Mouse (Mus musculus): ENCODE data around the gene Cnih3. TPM values are rescaled to one million over a fixed set of nuclear protein-coding genes. Genes with fewer than 3 reads are reported as not detected.
A peak's percentile ranks its signal among the peaks of the same experiment; 100 is the strongest.

Cnih3 gene
- polyA plus RNA-seq, 1 experiment, result 0.09 TPM

DNA sequence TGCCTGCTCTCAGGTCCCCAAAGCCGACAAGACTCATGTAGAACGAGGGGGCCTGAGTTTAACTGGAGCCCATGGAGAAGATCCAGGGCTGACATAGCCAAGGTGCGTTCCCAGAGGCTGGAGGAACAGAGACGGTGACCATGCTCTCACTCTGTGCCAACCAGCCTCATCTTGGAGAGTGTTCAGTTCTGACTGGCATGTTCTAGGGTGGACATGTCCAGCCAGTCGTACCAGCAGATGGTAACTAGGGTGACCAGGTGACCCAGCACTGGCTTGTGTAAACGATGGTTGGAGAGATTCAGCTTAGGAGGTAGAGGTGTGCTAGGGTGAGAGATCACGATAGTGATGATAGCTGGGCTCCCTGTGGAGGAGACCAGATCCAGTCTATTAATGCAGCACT lies 50.6 kb downstream of the Cnih3 start:
- DNase-seq (ENCODE audit: low read depth), result no peak

DNA sequence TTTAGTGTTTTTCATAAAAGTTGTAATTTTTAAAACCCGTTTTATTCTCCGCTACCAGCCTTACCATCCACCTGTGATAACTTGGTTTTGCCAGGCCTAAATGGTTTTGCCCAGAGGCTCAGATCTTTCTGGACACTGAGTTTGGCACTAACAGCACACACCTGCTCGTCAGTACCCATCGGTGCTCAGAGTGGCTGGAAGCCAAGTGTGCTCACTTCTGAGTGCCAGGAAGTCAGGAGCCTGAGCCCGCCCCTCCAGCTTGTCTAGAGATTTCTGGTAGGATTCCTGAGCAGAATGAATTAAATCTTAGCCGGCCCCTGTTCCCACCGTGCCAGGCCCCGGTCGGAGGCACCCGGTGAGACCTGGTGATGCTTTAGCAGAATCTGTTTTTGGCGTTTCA lies 54.9 kb downstream of the Cnih3 start:
- DNase-seq (ENCODE audit: low read depth), result no peak

DNA sequence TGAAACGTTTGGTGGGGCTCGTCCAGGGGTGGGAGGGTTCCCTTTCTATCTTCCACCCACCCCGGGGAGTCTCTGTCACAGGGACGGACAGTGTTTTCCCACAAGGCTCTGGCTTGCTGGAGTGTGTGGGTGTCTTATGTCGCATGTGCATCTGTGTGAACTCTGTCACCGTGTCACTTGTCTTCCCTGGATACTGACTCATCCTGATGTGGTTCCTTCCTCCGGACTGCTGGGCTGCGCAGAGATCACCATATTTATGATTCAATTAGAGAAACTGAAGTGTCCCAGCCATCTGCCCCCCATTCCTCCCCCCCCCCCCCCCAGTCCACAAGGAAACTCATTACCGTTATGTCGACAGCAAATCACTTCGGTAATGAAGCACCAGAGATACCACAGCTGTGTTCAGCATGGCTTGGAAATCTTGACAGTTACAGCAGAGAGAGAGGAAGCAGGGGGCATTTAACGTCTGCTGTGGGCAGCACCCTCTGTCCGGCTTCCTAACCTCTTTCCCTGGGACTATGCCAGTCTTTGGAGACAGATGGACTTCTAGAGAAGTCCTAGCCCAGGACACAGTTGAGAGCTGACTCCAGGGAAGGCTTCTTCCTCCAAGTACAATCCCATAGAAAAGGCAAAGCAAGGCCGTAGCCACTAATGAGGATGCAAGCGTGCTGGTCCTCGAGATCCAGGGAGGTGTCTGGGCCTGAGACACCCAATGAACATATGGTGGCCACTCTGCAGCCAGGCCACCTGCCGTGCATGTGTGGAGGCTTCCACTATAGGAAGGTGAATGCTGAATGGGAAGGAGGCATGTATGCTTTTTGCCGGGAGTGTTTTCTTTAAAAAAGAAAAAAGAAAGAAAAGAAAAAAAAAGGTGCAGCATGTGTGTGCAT lies 55.9 kb downstream of the Cnih3 start:
- DNase-seq (ENCODE audit: low read depth), result no peak

- no peak for DNase-seq (ENCODE audit: low read depth)
Observed at GRCm38 (mm10) chr1:181409693-181410092, 57.3 kb downstream of the Cnih3 start.

- DNase-seq (ENCODE audit: low read depth), result no peak
Observed at GRCm38 (mm10) chr1:181410647-181411254, 58.3 kb downstream of the Cnih3 start.

- no peak for DNase-seq (ENCODE audit: low read depth)
Observed at GRCm38 (mm10) chr1:181414985-181415384, 62.6 kb downstream of the Cnih3 start.

DNA sequence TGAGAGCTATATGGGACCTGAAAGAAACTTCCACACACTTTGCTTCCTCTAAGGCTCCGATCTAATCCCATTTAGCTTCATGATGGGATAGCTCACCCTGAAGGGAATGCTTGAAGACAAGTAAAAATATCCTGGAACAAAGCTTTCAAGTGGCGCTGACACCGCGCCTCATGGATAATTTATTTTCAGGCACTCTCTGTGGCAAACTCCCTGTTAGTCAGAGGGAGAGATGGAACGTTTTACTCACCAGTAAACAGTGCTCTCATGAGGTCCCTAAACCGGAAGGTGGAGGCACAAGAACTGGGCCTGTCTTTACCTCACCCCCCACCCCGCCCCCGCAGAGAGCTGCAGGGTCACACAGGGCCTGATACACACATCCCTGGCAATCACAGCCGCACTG lies 64.4 kb downstream of the Cnih3 start:
- DNase-seq (ENCODE audit: low read depth), result no peak

- DNase-seq (ENCODE audit: low read depth), result no peak
Observed at GRCm38 (mm10) chr1:181417937-181418523, 65.6 kb downstream of the Cnih3 start.

DNA sequence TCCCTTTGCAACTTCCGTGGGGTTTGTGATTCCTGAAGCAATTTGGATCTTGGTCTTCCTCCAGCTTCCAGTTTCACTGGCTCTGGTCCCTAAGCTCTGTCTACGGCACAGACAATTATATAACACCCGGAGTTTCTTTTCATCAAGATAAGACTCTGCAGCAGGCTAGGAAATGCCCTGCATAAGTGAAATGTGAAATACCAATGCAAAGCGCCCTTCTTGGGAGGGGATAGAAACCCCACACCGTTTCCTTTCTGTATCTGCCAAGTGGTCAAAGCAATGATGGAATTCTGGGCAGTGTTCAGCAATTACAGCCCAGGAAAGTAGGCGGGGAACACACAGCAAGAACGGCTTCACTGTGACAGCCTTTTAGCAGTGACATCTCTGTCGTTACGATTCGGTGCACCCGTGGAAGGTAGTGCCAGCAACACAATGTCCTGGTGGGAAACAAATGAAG lies 67.7 kb downstream of the Cnih3 start:
- no peak for DNase-seq (ENCODE audit: low read depth)

GRCm38 (mm10) chr1:181422796-181423195 lies 70.4 kb downstream of the Cnih3 start:
- DNase-seq (ENCODE audit: low read depth), result no peak

DNA sequence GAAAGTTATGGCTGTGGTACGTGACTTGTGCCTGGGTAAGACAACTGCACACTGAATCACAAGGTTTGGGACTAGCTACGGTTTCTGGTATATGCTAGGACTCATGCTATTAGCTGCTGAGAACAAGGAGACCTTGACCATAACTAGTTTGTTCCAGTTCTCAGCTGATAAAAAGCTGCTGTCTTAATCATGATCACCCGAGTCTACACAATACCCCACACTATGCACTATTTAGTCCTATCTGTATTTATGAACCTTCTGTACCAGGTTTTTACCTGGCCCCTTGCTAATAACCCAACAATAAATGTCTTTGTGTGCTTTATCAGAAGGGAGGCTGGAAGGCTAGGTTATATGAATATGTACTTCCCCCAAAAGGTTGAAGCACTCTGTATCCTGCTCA lies 72.5 kb downstream of the Cnih3 start:
- DNase-seq (ENCODE audit: low read depth), result no peak

DNA sequence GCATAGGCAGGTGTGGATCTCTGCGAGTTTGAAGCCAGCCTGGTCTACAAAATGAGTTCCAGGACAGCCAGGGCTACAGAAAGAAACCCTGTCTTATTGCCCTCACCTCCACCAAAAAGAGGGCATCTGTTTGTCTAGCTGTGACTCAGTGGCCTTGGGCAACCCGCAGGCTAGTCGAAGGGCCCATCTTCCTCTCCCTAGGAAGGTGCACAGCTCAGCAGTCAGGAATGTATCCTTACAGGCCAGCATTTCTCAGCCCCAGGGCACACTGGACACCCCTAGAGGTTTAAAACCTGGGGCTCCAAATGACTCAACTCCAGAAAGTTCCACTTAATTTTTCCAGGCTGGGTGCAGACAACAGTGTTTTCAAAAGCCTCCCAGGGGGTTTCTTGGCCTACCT lies 73.0 kb downstream of the Cnih3 start:
- no peak for DNase-seq (ENCODE audit: low read depth)

DNA sequence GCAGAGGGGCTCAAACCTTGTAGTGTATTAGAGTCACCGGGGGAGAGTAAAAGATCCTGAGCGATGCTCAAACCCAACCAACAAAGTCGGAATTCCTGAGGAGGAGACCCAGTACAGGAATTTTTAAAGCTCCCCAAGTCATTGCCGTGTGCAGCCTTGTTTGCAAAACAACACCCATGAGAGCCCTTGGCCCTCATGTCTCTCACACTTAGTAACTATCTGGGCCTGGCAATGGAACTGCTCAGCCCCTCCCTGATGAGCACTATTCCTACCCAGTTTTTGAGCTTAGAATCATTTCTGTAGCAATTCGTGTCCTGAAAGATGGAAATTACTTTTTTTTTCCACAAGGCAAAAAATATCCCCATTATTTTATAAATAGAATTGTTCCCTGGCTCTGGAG lies 74.0 kb downstream of the Cnih3 start:
- no peak for DNase-seq (ENCODE audit: low read depth)

GRCm38 (mm10) chr1:181433263-181433662 lies 80.8 kb downstream of the Cnih3 start:
- no peak for DNase-seq (ENCODE audit: low read depth)

- DNase-seq (ENCODE audit: low read depth), result no peak
Observed at GRCm38 (mm10) chr1:181435414-181435813, 83.0 kb downstream of the Cnih3 start.

DNA sequence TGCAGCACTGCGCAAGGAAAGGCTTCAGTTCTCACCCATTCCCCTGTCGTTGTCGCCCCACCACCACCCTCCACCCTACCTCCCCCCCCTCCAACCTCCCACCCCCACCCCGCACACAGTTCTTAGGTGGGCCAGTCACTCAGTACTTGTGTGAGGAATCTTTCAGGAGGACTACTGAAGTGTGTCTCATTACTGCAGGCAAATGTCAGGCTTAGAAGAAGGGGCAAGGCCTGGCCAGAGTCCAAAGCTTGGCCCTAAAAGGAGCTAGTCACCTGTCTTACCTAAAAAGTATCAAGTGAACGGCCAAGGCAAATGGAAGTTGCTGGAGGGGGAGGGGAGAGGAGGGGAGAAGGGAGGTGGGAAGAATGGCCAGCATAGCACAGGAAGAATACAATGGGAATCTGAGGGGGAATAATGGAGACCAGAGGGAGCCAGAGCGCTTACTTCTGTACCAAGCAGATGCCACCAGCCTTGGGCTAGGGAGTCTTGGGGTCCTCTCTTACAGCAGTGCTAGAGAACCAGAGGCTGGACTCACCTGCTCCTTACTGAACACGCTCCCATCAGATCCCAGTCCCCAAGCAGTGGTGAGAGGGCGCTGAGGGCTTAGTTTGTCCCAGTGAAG lies 88.7 kb downstream of the Cnih3 start:
- no peak for DNase-seq (ENCODE audit: low read depth)

GRCm38 (mm10) chr1:181441654-181442241 lies 89.3 kb downstream of the Cnih3 start:
- DNase-seq (ENCODE audit: low read depth), result no peak

DNA sequence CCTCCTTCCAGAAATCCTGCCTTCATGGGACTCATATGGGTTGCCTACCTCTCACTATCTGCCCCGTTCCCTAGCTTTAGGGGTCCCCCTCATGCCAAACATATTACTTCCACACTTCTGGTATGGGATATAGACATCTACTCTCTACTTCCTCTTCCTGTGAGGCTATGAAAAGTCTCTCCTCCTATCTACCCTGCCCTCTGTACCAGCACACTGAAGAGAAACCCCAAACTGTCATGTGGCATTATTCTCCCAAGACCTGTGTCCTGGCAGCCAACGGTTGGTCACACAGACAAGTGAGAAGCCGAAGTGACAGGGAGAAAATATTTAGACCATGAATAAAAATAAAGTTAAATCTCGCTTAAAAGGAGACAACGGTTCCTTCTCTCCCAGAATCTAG lies 92.6 kb downstream of the Cnih3 start:
- DNase-seq (ENCODE audit: low read depth), result no peak

DNA sequence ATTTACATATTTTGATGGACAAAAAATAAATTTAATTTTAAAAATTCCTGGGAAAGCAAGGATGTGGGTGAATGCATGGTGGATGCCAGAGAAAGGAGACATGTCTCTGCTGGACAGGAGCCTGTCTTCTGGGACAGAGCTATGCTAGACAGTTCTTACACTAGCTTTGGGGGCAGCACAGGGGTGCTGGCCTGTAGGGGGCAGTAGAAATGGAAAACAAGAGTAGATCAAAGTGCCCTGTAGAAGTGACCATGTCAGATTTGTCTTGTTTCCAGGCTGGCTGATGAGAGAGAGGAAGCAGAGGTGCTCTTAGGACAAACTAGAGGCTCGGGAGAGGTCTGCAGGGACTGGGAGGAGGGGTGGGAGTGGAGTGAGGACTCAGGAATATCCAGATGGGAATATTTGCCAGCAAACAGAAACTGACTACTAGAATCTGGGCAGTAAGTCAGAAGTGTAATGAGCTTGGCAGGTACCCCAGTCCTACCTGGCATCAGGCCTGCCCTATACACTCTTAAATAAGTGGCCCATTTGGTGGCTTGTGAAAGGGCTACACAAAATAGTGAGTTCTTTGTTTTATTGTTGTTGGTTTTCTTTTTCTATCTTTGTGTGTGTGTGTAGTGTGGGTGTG lies 93.3 kb downstream of the Cnih3 start:
- DNase-seq (ENCODE audit: low read depth), result peak; percentile 54

GRCm38 (mm10) chr1:181446591-181447114 lies 94.2 kb downstream of the Cnih3 start:
- DNase-seq (ENCODE audit: low read depth), result peak; percentile 76

DNA sequence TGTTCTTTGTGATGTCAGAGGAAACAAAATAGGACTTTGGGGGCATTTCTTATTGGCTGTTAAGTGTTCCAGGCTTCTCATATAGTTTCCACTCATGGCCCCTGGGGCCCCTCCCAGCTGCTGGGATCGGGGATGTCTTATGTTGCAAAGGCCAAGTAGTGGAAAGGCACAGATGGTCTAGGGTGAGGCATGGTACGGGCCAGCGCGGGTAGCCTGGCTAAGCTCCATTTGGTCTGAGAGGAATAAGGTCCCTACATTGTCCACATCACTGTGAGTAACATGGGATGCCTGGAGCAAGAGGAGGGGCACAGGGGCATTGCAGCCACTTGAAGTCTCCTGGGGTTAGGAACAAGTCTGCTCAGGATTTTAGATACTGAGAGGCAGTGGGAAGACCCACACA lies 95.1 kb downstream of the Cnih3 start:
- DNase-seq (ENCODE audit: low read depth), result no peak
